Mouse (Mus musculus): Measurements from ENCODE around the gene Spag8. TPM values are rescaled to one million over a fixed set of nuclear protein-coding genes. Genes with fewer than 3 reads are reported as not detected.

Gene Spag8
- total RNA-seq, 4 experiments from 2014 or later, result 1.3 to 1.6 (median 1.5) TPM

GRCm38 (mm10) chr4:43655656-43656338, 2.4 kb upstream of the Spag8 start:
- DNase-seq (ENCODE audit: low spot score in 2 of 2), result peak in 1 of 2 experiments; percentile 28

- no peak for DNase-seq (ENCODE audit: low spot score in 2 of 2)
These were observed 668 bp downstream of the Spag8 start for GRCm38 (mm10) chr4:43652726-43653125.

GRCm38 (mm10) chr4:43649783-43650182, 3.6 kb downstream of the Spag8 start:
- no peak for DNase-seq (ENCODE audit: low spot score in 2 of 2)

- peak in 1 of 2 experiments; percentile 0 for DNase-seq (ENCODE audit: low spot score in 2 of 2)
These were observed 12.9 kb downstream of the Spag8 start for GRCm38 (mm10) chr4:43640491-43640890.

- DNase-seq (ENCODE audit: low spot score in 2 of 2), result peak in 1 of 2 experiments; percentile 2
These were observed 13.3 kb downstream of the Spag8 start for GRCm38 (mm10) chr4:43640076-43640475.

- DNase-seq (ENCODE audit: low spot score in 2 of 2), result peak in 1 of 2 experiments; percentile 2
These were observed 16.6 kb downstream of the Spag8 start for GRCm38 (mm10) chr4:43636751-43637150.

- DNase-seq (ENCODE audit: low spot score in 2 of 2), result no peak
These were observed 18.6 kb downstream of the Spag8 start for GRCm38 (mm10) chr4:43634621-43635374.

- no peak for DNase-seq (ENCODE audit: low spot score in 2 of 2)
These were observed 19.7 kb downstream of the Spag8 start for GRCm38 (mm10) chr4:43633736-43634135.

GRCm38 (mm10) chr4:43633296-43633695, 20.1 kb downstream of the Spag8 start:
- DNase-seq (ENCODE audit: low spot score in 2 of 2), result no peak

GRCm38 (mm10) chr4:43631956-43632920, 21.2 kb downstream of the Spag8 start:
- no peak for DNase-seq (ENCODE audit: low spot score in 2 of 2)

- DNase-seq (ENCODE audit: low spot score in 2 of 2), result no peak
These were observed 22.1 kb downstream of the Spag8 start, which contains the start of gene Npr2 for GRCm38 (mm10) chr4:43631046-43631955. Npr2 (plus strand) TSS chr4:43631935.

- DNase-seq (ENCODE audit: low spot score in 2 of 2), result peak in 1 of 2 experiments; percentile 21
These were observed 22.7 kb downstream of the Spag8 start for GRCm38 (mm10) chr4:43630671-43631045.

GRCm38 (mm10) chr4:43630030-43630581, 23.3 kb downstream of the Spag8 start:
- DNase-seq (ENCODE audit: low spot score in 2 of 2), result peak; percentile 56 to 77

GRCm38 (mm10) chr4:43629106-43629817, 24.1 kb downstream of the Spag8 start:
- peak in 1 of 2 experiments; percentile 27 for DNase-seq (ENCODE audit: low spot score in 2 of 2)

- DNase-seq (ENCODE audit: low spot score in 2 of 2), result no peak
These were observed 33.1 kb downstream of the Spag8 start for GRCm38 (mm10) chr4:43620146-43620778.

- no peak for DNase-seq (ENCODE audit: low spot score in 2 of 2)
These were observed 40.2 kb downstream of the Spag8 start for GRCm38 (mm10) chr4:43613060-43613730.

GRCm38 (mm10) chr4:43612534-43612933, 40.9 kb downstream of the Spag8 start:
- no peak for DNase-seq (ENCODE audit: low spot score in 2 of 2)
